Mouse (Mus musculus): ENCODE measurements around the gene Evi2a. TPM values are rescaled to one million over a fixed set of nuclear protein-coding genes. Genes with fewer than 3 reads are reported as not detected.

Evi2a gene
- polyA plus RNA-seq, 1 experiment from 2014 or later: 3.3 TPM

DNA sequence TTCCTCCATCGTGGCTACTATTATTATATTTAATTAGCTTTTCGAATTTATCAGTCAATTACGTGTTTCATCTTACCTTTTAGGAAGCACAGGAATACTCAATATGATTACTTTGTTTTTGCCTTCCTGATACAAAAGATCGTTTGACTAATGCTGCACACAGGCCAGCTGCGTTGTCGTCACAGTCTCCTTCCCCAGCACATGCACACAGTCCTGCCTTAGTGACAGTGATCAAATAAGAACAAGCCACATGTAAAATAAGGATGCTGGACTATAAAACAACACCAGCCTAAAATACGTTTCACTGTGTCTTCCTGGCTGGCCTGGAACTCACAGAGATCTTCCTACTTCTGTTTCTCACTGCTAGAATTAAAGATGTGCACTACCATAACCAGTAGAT lies 25.9 kb downstream of the Evi2a start:
- Histone ChIP-seq H3K4me2 (ENCODE audit: low read length) (no peak overlapping the region), H3K4me3 (replicated peaks; ENCODE audit: low read depth, low read length) (no peak overlapping the region), H3K9me3 (replicated peaks; ENCODE audit: low read length) (no peaks in the 10 kb centered on the region), H3K27me3 (ENCODE audit: insufficient read depth, low read length) (no peaks in the 10 kb centered on the region), H3K27ac (no peak overlapping the region), H3K9ac (ENCODE audit: low read depth, low read length) (no peak overlapping the region), H3K4me1 (replicated peaks; ENCODE audit: insufficient read depth, low read length) (no peaks in the 10 kb centered on the region), H3K36me3 (ENCODE audit: insufficient read depth, low read length) (0 out of 2 replicates have a peak, but pooled peaks cover 3% of the 10 kb centered on the region)
- ATAC-seq (replicated peaks; ENCODE audit: low FRiP score, low read depth) (no peak), DNase-seq (ENCODE audit: low spot score) (no peak)
- WGBS: 88% methylated on average over 7 of the region's 7 CpGs
- no peak for TF ChIP-seq CTCF (IDR thresholded peaks at IDR 0.05; ENCODE audit: low read depth)

DNA sequence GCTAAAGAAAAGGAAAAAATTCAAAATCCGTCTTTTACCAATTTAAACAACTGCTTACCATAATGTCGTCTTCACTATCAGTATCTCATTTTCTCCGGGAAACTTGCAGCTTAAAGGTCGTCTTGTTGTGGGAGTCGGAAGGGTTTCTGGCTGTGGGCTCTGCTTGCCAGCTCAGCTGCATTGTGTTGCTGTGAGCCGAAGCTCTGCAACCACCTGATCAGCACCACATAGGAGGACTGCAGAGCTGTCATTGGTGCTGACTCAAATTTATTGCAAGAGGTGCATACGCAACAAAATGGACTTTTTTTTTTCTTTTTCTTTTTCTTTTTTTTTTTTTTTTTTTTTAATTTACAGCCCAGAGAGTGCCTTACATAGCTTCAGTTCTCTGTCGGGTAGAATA lies 26.6 kb downstream of the Evi2a start, which contains the start of gene Omg:
Omg (minus strand) TSS at position 240 of the 400 bp plus-strand sequence.
- H3K36me3 ChIP-seq (ENCODE audit: insufficient read depth, low read length): 0 out of 2 replicates have a peak, but pooled peaks cover 3% of the 10 kb centered on the region
- DNase-seq (ENCODE audit: low spot score): no peak
- no peaks in the 10 kb centered on the region for H3K9me3 ChIP-seq (replicated peaks; ENCODE audit: low read length)
- 45% methylated on average over 8 of the region's 8 CpGs for WGBS
- H3K4me2 ChIP-seq (ENCODE audit: low read length): no peak within 1 kb of the TSS
- TF ChIP-seq CTCF (IDR thresholded peaks at IDR 0.05; ENCODE audit: low read depth): no peak
- no peak within 1 kb of the TSS for H3K27ac ChIP-seq
- no peak within 1 kb of the TSS for H3K9ac ChIP-seq (ENCODE audit: low read depth, low read length)
- no peaks in the 10 kb centered on the region for H3K4me1 ChIP-seq (replicated peaks; ENCODE audit: insufficient read depth, low read length)
- no peak for ATAC-seq (replicated peaks; ENCODE audit: low FRiP score, low read depth)
- no peaks in the 10 kb centered on the region for H3K27me3 ChIP-seq (ENCODE audit: insufficient read depth, low read length)
- H3K4me3 ChIP-seq (replicated peaks; ENCODE audit: low read depth, low read length): no peak within 1 kb of the TSS

DNA sequence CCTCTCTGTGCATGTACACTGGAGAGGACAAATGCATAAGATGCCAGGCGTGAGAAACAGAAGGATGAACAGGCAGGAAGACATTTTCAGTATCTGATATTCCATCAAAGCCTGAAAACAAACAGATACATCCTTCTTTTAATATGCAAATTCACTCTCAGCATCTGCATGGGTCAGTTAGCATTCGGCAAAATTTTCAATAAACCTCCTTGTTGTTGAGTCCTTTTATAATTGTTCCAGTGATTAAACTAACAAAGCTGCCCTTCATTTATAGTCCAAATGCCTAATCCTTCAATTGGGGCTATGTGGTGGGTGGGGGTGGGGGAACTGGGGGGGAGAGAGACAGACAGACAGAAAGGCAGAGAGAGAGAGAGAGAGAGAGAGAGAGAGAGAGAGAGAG lies 27.5 kb downstream of the Evi2a start:
- H3K27ac ChIP-seq: no peak overlapping the region
- no peak overlapping the region for H3K4me3 ChIP-seq (replicated peaks; ENCODE audit: low read depth, low read length)
- no peaks in the 10 kb centered on the region for H3K9me3 ChIP-seq (replicated peaks; ENCODE audit: low read length)
- 77% methylated on average over 2 of the region's 2 CpGs for WGBS
- 0 out of 2 replicates have a peak, but pooled peaks cover 3% of the 10 kb centered on the region for H3K36me3 ChIP-seq (ENCODE audit: insufficient read depth, low read length)
- H3K4me2 ChIP-seq (ENCODE audit: low read length): no peak overlapping the region
- DNase-seq (ENCODE audit: low spot score) (no peak), ATAC-seq (replicated peaks; ENCODE audit: low FRiP score, low read depth) (no peak)
- H3K9ac ChIP-seq (ENCODE audit: low read depth, low read length): no peak overlapping the region
- H3K27me3 ChIP-seq (ENCODE audit: insufficient read depth, low read length): no peaks in the 10 kb centered on the region
- H3K4me1 ChIP-seq (replicated peaks; ENCODE audit: insufficient read depth, low read length): no peaks in the 10 kb centered on the region
- TF ChIP-seq CTCF (IDR thresholded peaks at IDR 0.05; ENCODE audit: low read depth): no peak

DNA sequence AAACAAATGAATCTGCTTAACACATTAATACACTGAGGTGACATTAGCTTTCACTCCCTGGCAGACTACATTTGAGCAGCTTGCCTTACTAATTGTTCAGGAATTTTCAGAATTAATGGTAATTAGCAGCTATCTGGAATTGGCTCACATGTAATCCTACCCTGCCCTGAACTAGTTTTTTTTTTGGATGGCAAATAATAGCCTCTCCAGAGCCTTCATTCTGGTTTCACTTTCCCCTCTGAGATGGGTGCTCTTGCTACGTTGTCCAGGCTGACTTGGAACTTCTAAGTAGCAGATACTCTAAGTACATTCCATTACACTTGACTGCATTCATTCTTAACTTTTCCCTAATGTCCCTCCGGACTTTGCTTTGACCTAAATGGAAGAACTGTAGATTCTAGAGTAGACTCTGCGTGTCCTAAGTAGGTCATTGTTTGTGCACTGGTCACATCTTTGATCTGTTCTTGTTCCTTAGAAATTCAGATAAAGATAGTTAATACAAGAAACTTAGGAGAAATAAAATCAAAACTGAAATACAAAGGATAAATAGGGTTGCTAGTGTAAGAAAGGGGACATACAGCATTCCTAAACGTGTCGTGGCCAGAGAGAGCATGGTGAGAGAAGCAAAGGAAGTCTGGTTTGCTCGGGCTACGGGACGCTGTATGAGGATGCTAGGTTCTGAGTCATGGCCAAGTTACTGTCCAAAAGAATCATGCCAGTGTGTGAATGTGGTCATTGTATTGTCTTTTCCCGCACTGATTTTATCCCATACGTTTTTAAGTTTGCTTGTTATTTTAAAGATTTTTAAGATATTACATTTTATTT lies 35.2 kb downstream of the Evi2a start:
- Histone ChIP-seq H3K9me3 (replicated peaks; ENCODE audit: low read length) (no peaks in the 10 kb centered on the region), H3K36me3 (ENCODE audit: insufficient read depth, low read length) (no peaks in the 10 kb centered on the region), H3K9ac (ENCODE audit: low read depth, low read length) (no peak overlapping the region), H3K4me1 (replicated peaks; ENCODE audit: insufficient read depth, low read length) (peaks cover 7% of the 10 kb centered on the region), H3K4me3 (replicated peaks; ENCODE audit: low read depth, low read length) (no peak overlapping the region), H3K4me2 (ENCODE audit: low read length) (no peak overlapping the region), H3K27me3 (ENCODE audit: insufficient read depth, low read length) (no peaks in the 10 kb centered on the region), H3K27ac (0 out of 2 replicates have a peak overlapping the region, but pooled peaks have one; percentile 1)
- ATAC-seq (replicated peaks; ENCODE audit: low FRiP score, low read depth) (no peak), DNase-seq (ENCODE audit: low spot score) (peak; percentile 49)
- TF ChIP-seq CTCF (IDR thresholded peaks at IDR 0.05; ENCODE audit: low read depth): no peak
- 71% methylated on average over 10 of the region's 10 CpGs for WGBS

DNA sequence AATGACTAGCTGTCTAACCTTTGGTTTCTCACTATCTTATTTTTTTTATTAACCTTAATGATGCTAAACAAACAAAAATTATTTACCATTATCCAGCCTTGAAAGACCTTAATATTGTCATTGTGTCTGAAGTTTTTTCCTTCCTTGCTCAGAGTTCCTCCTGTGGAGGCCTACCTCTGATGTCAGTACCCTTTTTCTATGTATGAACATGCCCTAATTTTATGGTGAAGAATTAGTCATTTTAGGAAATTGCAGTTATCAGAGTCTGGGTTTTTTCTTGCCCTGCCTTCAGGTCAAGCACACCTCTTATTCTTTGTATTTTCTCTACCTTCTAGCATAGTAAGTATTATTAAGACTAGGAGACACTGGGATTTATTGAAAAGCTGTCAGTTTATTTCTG lies 45.7 kb downstream of the Evi2a start:
- Histone ChIP-seq H3K4me1 (replicated peaks; ENCODE audit: insufficient read depth, low read length) (no peaks in the 10 kb centered on the region), H3K9me3 (replicated peaks; ENCODE audit: low read length) (no peaks in the 10 kb centered on the region), H3K36me3 (ENCODE audit: insufficient read depth, low read length) (0 out of 2 replicates have a peak, but pooled peaks cover 3% of the 10 kb centered on the region), H3K27ac (no peak overlapping the region), H3K4me3 (replicated peaks; ENCODE audit: low read depth, low read length) (no peak overlapping the region), H3K27me3 (ENCODE audit: insufficient read depth, low read length) (no peaks in the 10 kb centered on the region), H3K4me2 (ENCODE audit: low read length) (no peak overlapping the region), H3K9ac (ENCODE audit: low read depth, low read length) (no peak overlapping the region)
- DNase-seq (ENCODE audit: low spot score): no peak
- ATAC-seq (replicated peaks; ENCODE audit: low FRiP score, low read depth): no peak
- no peak for TF ChIP-seq CTCF (IDR thresholded peaks at IDR 0.05; ENCODE audit: low read depth)

DNA sequence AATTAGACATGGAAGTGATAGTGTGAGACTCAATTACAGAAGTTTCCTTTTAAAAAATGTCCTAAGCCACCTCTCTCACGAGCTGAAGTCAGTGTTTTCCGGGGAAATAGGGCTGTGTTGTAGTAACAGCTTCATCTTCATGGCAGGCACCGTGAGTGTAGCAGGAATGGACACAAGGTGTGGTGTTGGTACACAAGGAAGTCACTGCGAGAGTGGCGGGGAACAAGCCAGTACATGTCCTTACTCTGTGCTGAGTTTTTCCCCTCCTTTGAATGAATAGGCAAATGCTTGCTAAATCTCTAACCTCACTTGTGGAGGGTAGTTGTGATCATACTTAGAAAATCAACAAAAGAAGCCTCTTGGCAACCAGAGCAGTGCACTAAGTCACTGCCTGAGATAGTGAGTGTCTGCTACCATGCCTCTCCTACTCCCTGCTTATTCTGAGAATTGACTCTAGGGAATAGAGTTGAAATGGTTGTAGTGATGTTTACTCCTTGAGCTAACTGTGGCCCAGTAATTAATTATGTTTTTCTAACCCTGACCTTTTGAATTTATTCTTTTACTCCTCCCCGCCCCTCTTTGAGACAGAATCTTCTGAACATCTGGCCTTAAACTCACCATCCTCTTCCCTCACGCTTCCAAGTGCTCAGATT lies 46.4 kb downstream of the Evi2a start:
- 0 out of 2 replicates have a peak, but pooled peaks cover 3% of the 10 kb centered on the region for H3K36me3 ChIP-seq (ENCODE audit: insufficient read depth, low read length)
- no peaks in the 10 kb centered on the region for H3K4me1 ChIP-seq (replicated peaks; ENCODE audit: insufficient read depth, low read length)
- no peak overlapping the region for H3K27ac ChIP-seq
- no peak for TF ChIP-seq CTCF (IDR thresholded peaks at IDR 0.05; ENCODE audit: low read depth)
- no peak overlapping the region for H3K4me3 ChIP-seq (replicated peaks; ENCODE audit: low read depth, low read length)
- no peaks in the 10 kb centered on the region for H3K9me3 ChIP-seq (replicated peaks; ENCODE audit: low read length)
- peak; percentile 54 for DNase-seq (ENCODE audit: low spot score)
- WGBS: 67% methylated on average over 7 of the region's 7 CpGs
- H3K4me2 ChIP-seq (ENCODE audit: low read length): no peak overlapping the region
- no peak overlapping the region for H3K9ac ChIP-seq (ENCODE audit: low read depth, low read length)
- no peaks in the 10 kb centered on the region for H3K27me3 ChIP-seq (ENCODE audit: insufficient read depth, low read length)
- no peak for ATAC-seq (replicated peaks; ENCODE audit: low FRiP score, low read depth)

Measured in kidney, postnatal 0 days (tissue).